Mouse (Mus musculus): ENCODE measurements around the gene Kbtbd2. TPM values are rescaled to one million over a fixed set of nuclear protein-coding genes. Genes with fewer than 3 reads are reported as not detected.

Kbtbd2 gene
- polyA plus RNA-seq, 1 experiment from 2014 or later = 37.0 TPM

GRCm38 (mm10) chr6:56783561-56784272 lies 13.9 kb downstream of the Kbtbd2 start:
- Histone ChIP-seq H3K4me1 (replicated peaks) (no peaks in the 10 kb centered on the region), H3K27me3 (no peaks in the 10 kb centered on the region), H3K27ac (no peak overlapping the region), H3K36me3 (peaks cover 45% of the 10 kb centered on the region), H3K9ac (replicated peaks) (no peak overlapping the region), H3K4me2 (replicated peaks) (no peak overlapping the region), H3K4me3 (replicated peaks) (no peak overlapping the region), H3K9me3 (no peaks in the 10 kb centered on the region)
- ATAC-seq = no peak
- 93% methylated on average over 4 of the region's 4 CpGs for WGBS

- peaks cover 53% of the 10 kb centered on the region for H3K36me3 ChIP-seq
- H3K27me3 ChIP-seq = no peaks in the 10 kb centered on the region
- no peak overlapping the region for H3K27ac ChIP-seq
- no peak overlapping the region for H3K4me2 ChIP-seq (replicated peaks)
- ATAC-seq = no peak
- no peak overlapping the region for H3K9ac ChIP-seq (replicated peaks)
- no peaks in the 10 kb centered on the region for H3K4me1 ChIP-seq (replicated peaks)
- 95% methylated on average over 5 of the region's 5 CpGs for WGBS
- no peaks in the 10 kb centered on the region for H3K9me3 ChIP-seq
- no peak overlapping the region for H3K4me3 ChIP-seq (replicated peaks)
These were observed 18.0 kb downstream of the Kbtbd2 start for GRCm38 (mm10) chr6:56779636-56780035.

- WGBS = 78% methylated on average over 3 of the region's 3 CpGs
- Histone ChIP-seq H3K4me2 (replicated peaks) (no peak overlapping the region), H3K27ac (no peak overlapping the region), H3K4me3 (replicated peaks) (no peak overlapping the region), H3K36me3 (peaks cover 51% of the 10 kb centered on the region), H3K27me3 (no peaks in the 10 kb centered on the region), H3K9ac (replicated peaks) (no peak overlapping the region), H3K9me3 (no peaks in the 10 kb centered on the region), H3K4me1 (replicated peaks) (no peaks in the 10 kb centered on the region)
- ATAC-seq = no peak
These were observed 21.8 kb downstream of the Kbtbd2 start for GRCm38 (mm10) chr6:56775816-56776215.

- Histone ChIP-seq H3K9me3 (no peaks in the 10 kb centered on the region), H3K27ac (no peak overlapping the region), H3K9ac (replicated peaks) (no peak overlapping the region), H3K4me1 (replicated peaks) (no peaks in the 10 kb centered on the region), H3K27me3 (no peaks in the 10 kb centered on the region), H3K4me2 (replicated peaks) (no peak overlapping the region), H3K36me3 (peaks cover 31% of the 10 kb centered on the region), H3K4me3 (replicated peaks) (no peak overlapping the region)
- WGBS = 94% methylated on average over 4 of the region's 4 CpGs
- ATAC-seq = no peak
These were observed 31.9 kb downstream of the Kbtbd2 start for GRCm38 (mm10) chr6:56765696-56766095.

GRCm38 (mm10) chr6:56765265-56765664 lies 32.3 kb downstream of the Kbtbd2 start:
- Histone ChIP-seq H3K27me3 (no peaks in the 10 kb centered on the region), H3K27ac (no peak overlapping the region), H3K9ac (replicated peaks) (no peak overlapping the region), H3K4me2 (replicated peaks) (no peak overlapping the region), H3K4me3 (replicated peaks) (no peak overlapping the region), H3K4me1 (replicated peaks) (no peaks in the 10 kb centered on the region), H3K36me3 (peaks cover 33% of the 10 kb centered on the region), H3K9me3 (no peaks in the 10 kb centered on the region)
- ATAC-seq = no peak
- 85% methylated on average over 3 of the region's 3 CpGs for WGBS

- 93% methylated on average over 1 of the region's 1 CpGs for WGBS
- H3K27ac ChIP-seq = no peak overlapping the region
- no peak overlapping the region for H3K4me3 ChIP-seq (replicated peaks)
- H3K4me2 ChIP-seq (replicated peaks) = no peak overlapping the region
- no peak overlapping the region for H3K9ac ChIP-seq (replicated peaks)
- no peaks in the 10 kb centered on the region for H3K4me1 ChIP-seq (replicated peaks)
- H3K9me3 ChIP-seq = no peaks in the 10 kb centered on the region
- H3K27me3 ChIP-seq = no peaks in the 10 kb centered on the region
- H3K36me3 ChIP-seq = peaks cover 73% of the 10 kb centered on the region
- ATAC-seq = no peak
These were observed 38.3 kb downstream of the Kbtbd2 start for GRCm38 (mm10) chr6:56759324-56759723.

- Histone ChIP-seq H3K27ac (no peak overlapping the region), H3K4me2 (replicated peaks) (no peak overlapping the region), H3K4me1 (replicated peaks) (no peaks in the 10 kb centered on the region), H3K9ac (replicated peaks) (no peak overlapping the region), H3K27me3 (no peaks in the 10 kb centered on the region), H3K9me3 (no peaks in the 10 kb centered on the region), H3K4me3 (replicated peaks) (no peak overlapping the region), H3K36me3 (peaks cover 73% of the 10 kb centered on the region)
- WGBS = 89% methylated on average over 1 of the region's 1 CpGs
- ATAC-seq = no peak
These were observed 41.5 kb downstream of the Kbtbd2 start for GRCm38 (mm10) chr6:56756117-56756516.

GRCm38 (mm10) chr6:56753719-56754118 lies 43.9 kb downstream of the Kbtbd2 start:
- no peak overlapping the region for H3K9ac ChIP-seq (replicated peaks)
- H3K4me2 ChIP-seq (replicated peaks) = no peak overlapping the region
- peaks cover 58% of the 10 kb centered on the region for H3K36me3 ChIP-seq
- no peak overlapping the region for H3K27ac ChIP-seq
- H3K9me3 ChIP-seq = no peaks in the 10 kb centered on the region
- H3K27me3 ChIP-seq = no peaks in the 10 kb centered on the region
- WGBS = 93% methylated on average over 3 of the region's 3 CpGs
- no peak overlapping the region for H3K4me3 ChIP-seq (replicated peaks)
- H3K4me1 ChIP-seq (replicated peaks) = no peaks in the 10 kb centered on the region
- no peak for ATAC-seq

- no peaks in the 10 kb centered on the region for H3K9me3 ChIP-seq
- no peaks in the 10 kb centered on the region for H3K4me1 ChIP-seq (replicated peaks)
- no peak overlapping the region for H3K4me2 ChIP-seq (replicated peaks)
- 0 out of 2 replicates have a peak, but pooled peaks have one; percentile 30 for ATAC-seq
- no peak overlapping the region for H3K9ac ChIP-seq (replicated peaks)
- H3K4me3 ChIP-seq (replicated peaks) = no peak overlapping the region
- peaks cover 34% of the 10 kb centered on the region for H3K36me3 ChIP-seq
- H3K27ac ChIP-seq = no peak overlapping the region
- no peaks in the 10 kb centered on the region for H3K27me3 ChIP-seq
- WGBS = 73% methylated on average over 5 of the region's 5 CpGs
These were observed 51.6 kb downstream of the Kbtbd2 start for GRCm38 (mm10) chr6:56745950-56746543.

GRCm38 (mm10) chr6:56732545-56732944 lies 65.1 kb downstream of the Kbtbd2 start:
- no peaks in the 10 kb centered on the region for H3K9me3 ChIP-seq
- 0 out of 2 replicates have a peak, but pooled peaks have one; percentile 24 for ATAC-seq
- no peak overlapping the region for H3K27ac ChIP-seq
- no peaks in the 10 kb centered on the region for H3K27me3 ChIP-seq
- no peaks in the 10 kb centered on the region for H3K4me1 ChIP-seq (replicated peaks)
- 74% methylated on average over 2 of the region's 2 CpGs for WGBS
- no peak overlapping the region for H3K4me2 ChIP-seq (replicated peaks)
- no peak overlapping the region for H3K4me3 ChIP-seq (replicated peaks)
- H3K9ac ChIP-seq (replicated peaks) = no peak overlapping the region
- H3K36me3 ChIP-seq = peaks cover 70% of the 10 kb centered on the region
